Mouse (Mus musculus) E14TG2a.4 (cell line): ENCODE measurements around the gene Fzd7.

Experiments
- CTCF ChIP-seq: conservative IDR thresholded peaks from 2 replicates; pipeline ENCODE4 v1.5.1; 2014; ENCODE audit warnings: low read length
- NANOG ChIP-seq: IDR thresholded peaks from 2 replicates; pipeline ENCODE4 v1.6.1; 2014; ENCODE audit warnings: borderline replicate concordance, low read length, mixed read lengths
- POU5F1 ChIP-seq: IDR thresholded peaks from 2 replicates; pipeline ENCODE4 v1.6.1; 2014; ENCODE audit warnings: low read length, borderline replicate concordance

DNA sequence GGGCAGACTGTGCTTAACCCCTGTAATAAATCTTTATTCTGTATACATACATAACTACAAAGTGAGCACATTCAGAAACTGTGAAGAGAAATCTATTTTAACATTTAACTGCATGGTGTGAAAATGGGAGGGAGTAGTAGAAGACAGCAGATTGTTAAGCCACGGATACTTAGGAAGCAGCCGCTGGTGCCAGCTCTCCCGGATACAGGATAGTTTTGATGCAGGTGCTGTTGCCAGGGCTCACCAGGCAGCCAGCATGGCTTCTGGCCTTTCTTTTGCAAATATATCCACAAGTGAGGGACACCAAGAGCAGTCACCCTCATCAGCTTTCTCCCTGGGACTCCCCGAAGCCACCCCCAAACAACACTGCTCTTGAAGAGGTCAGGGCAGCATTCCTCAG is 13.1 kb upstream of the Fzd7 start:
- TF ChIP-seq CTCF (no peak), POU5F1 (no peak), NANOG (no peak; the same call in 1 of the 2 replicates)
